Mouse (Mus musculus): ENCODE measurements around the gene Ccdc86. TPM values are rescaled to one million over a fixed set of nuclear protein-coding genes. Genes with fewer than 3 reads are reported as not detected.

Gene Ccdc86
- 11.7 and 14.3 TPM in 2 replicates for total RNA-seq (2017)

- peak; percentile 97 for ATAC-seq (ENCODE audit: extremely low read depth, insufficient number of reproducible peaks, low FRiP score, poor library complexity, severe bottlenecking)
Measured at GRCm38 (mm10) chr19:10949112-10949511, at the start of gene Ccdc86. Gene Ccdc86, minus strand, starts transcription at chr19:10949266.

GRCm38 (mm10) chr19:10993150-10993549 lies 44.1 kb upstream of the Ccdc86 start, which contains the start of gene Ms4a15:
Gene Ms4a15, minus strand, starts transcription at chr19:10993250.
- no peak for ATAC-seq (ENCODE audit: extremely low read depth, insufficient number of reproducible peaks, low FRiP score, poor library complexity, severe bottlenecking)

GRCm38 (mm10) chr19:10991911-10992310 lies 42.8 kb upstream of the Ccdc86 start:
- no peak for ATAC-seq (ENCODE audit: extremely low read depth, insufficient number of reproducible peaks, low FRiP score, poor library complexity, severe bottlenecking)

GRCm38 (mm10) chr19:10990751-10991150 lies 41.7 kb upstream of the Ccdc86 start:
- no peak for ATAC-seq (ENCODE audit: extremely low read depth, insufficient number of reproducible peaks, low FRiP score, poor library complexity, severe bottlenecking)

- ATAC-seq (ENCODE audit: extremely low read depth, insufficient number of reproducible peaks, low FRiP score, poor library complexity, severe bottlenecking): no peak
Measured at GRCm38 (mm10) chr19:10988563-10988962, 39.5 kb upstream of the Ccdc86 start.

- no peak for ATAC-seq (ENCODE audit: extremely low read depth, insufficient number of reproducible peaks, low FRiP score, poor library complexity, severe bottlenecking)
Measured at GRCm38 (mm10) chr19:10985889-10986288, 36.8 kb upstream of the Ccdc86 start.

GRCm38 (mm10) chr19:10984551-10984950 lies 35.5 kb upstream of the Ccdc86 start:
- no peak for ATAC-seq (ENCODE audit: extremely low read depth, insufficient number of reproducible peaks, low FRiP score, poor library complexity, severe bottlenecking)

GRCm38 (mm10) chr19:10983146-10983545 lies 34.1 kb upstream of the Ccdc86 start:
- no peak for ATAC-seq (ENCODE audit: extremely low read depth, insufficient number of reproducible peaks, low FRiP score, poor library complexity, severe bottlenecking)

- ATAC-seq (ENCODE audit: extremely low read depth, insufficient number of reproducible peaks, low FRiP score, poor library complexity, severe bottlenecking): no peak
Measured at GRCm38 (mm10) chr19:10980210-10980609, 31.1 kb upstream of the Ccdc86 start.

- peak; percentile 94 for ATAC-seq (ENCODE audit: extremely low read depth, insufficient number of reproducible peaks, low FRiP score, poor library complexity, severe bottlenecking)
Measured at GRCm38 (mm10) chr19:10979184-10980168, 30.4 kb upstream of the Ccdc86 start.

GRCm38 (mm10) chr19:10976318-10976717 lies 27.3 kb upstream of the Ccdc86 start:
- ATAC-seq (ENCODE audit: extremely low read depth, insufficient number of reproducible peaks, low FRiP score, poor library complexity, severe bottlenecking): no peak

- no peak for ATAC-seq (ENCODE audit: extremely low read depth, insufficient number of reproducible peaks, low FRiP score, poor library complexity, severe bottlenecking)
Measured at GRCm38 (mm10) chr19:10975187-10975586, 26.1 kb upstream of the Ccdc86 start.

- ATAC-seq (ENCODE audit: extremely low read depth, insufficient number of reproducible peaks, low FRiP score, poor library complexity, severe bottlenecking): no peak
Measured at GRCm38 (mm10) chr19:10974238-10974865, 25.3 kb upstream of the Ccdc86 start, which contains the start of gene Ms4a10. Gene Ms4a10, minus strand, starts transcription at chr19:10974670.

GRCm38 (mm10) chr19:10973187-10973586 lies 24.1 kb upstream of the Ccdc86 start:
- ATAC-seq (ENCODE audit: extremely low read depth, insufficient number of reproducible peaks, low FRiP score, poor library complexity, severe bottlenecking): no peak

GRCm38 (mm10) chr19:10972660-10973059 lies 23.6 kb upstream of the Ccdc86 start:
- ATAC-seq (ENCODE audit: extremely low read depth, insufficient number of reproducible peaks, low FRiP score, poor library complexity, severe bottlenecking): no peak

GRCm38 (mm10) chr19:10970457-10970856 lies 21.4 kb upstream of the Ccdc86 start:
- ATAC-seq (ENCODE audit: extremely low read depth, insufficient number of reproducible peaks, low FRiP score, poor library complexity, severe bottlenecking): no peak

- ATAC-seq (ENCODE audit: extremely low read depth, insufficient number of reproducible peaks, low FRiP score, poor library complexity, severe bottlenecking): no peak
Measured at GRCm38 (mm10) chr19:10968578-10968977, 19.5 kb upstream of the Ccdc86 start.

GRCm38 (mm10) chr19:10965721-10966120 lies 16.7 kb upstream of the Ccdc86 start:
- no peak for ATAC-seq (ENCODE audit: extremely low read depth, insufficient number of reproducible peaks, low FRiP score, poor library complexity, severe bottlenecking)

- no peak for ATAC-seq (ENCODE audit: extremely low read depth, insufficient number of reproducible peaks, low FRiP score, poor library complexity, severe bottlenecking)
Measured at GRCm38 (mm10) chr19:10959978-10960346, 10.9 kb upstream of the Ccdc86 start.

All from neutrophil, adult 5-6 weeks (primary cell).